9 mouse cellular contexts compared by ENCODE assay signal in genomic region chr11:96034116-96034515, GRCm38 (mm10). TPM values are rescaled to one million over a fixed set of nuclear protein-coding genes. Genes with fewer than 3 reads are reported as not detected.
A peak's percentile ranks its signal among the peaks of the same experiment; 100 is the strongest.
DNase-seq lines count a peak whose midpoint lies in the region; ATAC-seq and TF ChIP-seq lines count a peak whose summit lies in the region.
"Had no signal": no experiment of that assay in that cellular context is flagged by ENCODE, and none has a peak within 500 bp of the region (broad histone marks: within the 10 kb centered on the region; RNA-seq: fewer than 3 reads in every experiment).

No protein-coding gene starts in this region.

- 0 out of 4 replicates have a peak overlapping the region, but pooled peaks of 1 of the 2 experiments have one; percentile 57 for H3K27ac ChIP-seq in heart, embryonic 14.5 days (replicated peaks in 1 of 2; ENCODE audit: control insufficient read depth in 1 of 2, insufficient read depth in 1 of 2, low read depth in 2 of 2, low read length in 2 of 2)
- no peak overlapping the region; the same call in 1 of the 2 replicates for H3K27ac ChIP-seq in ES-E14 (ENCODE audit: insufficient read depth, low read depth, low read length, poor library complexity, severe bottlenecking)
- H3K27ac ChIP-seq in hindbrain, embryonic 10.5 days, result peak overlapping the region; percentile 89
- no peak overlapping the region for H3K27ac ChIP-seq in midbrain, embryonic 11.5 days (ENCODE audit: low read depth, low read length)

- WGBS in heart, embryonic 14.5 days, result 48% methylated on average over 8 of the region's 8 CpGs
- 52% methylated on average over 8 of the region's 8 CpGs for WGBS in hindbrain, embryonic 10.5 days
- WGBS in midbrain, embryonic 11.5 days, result 54% methylated on average over 8 of the region's 8 CpGs

- H3K9ac ChIP-seq in heart, embryonic 14.5 days (ENCODE audit: low read length), result peak overlapping the region; percentile 85
- peak overlapping the region; percentile 76 for H3K9ac ChIP-seq in ES-E14 (ENCODE audit: insufficient read depth, low read depth, low read length, poor library complexity, severe bottlenecking)
- peak overlapping the region; percentile 76; the same call in 1 of the 2 replicates for H3K9ac ChIP-seq in midbrain, embryonic 11.5 days (ENCODE audit: low read length)

- intact Hi-C loops in heart, postnatal 14 days (cut with DNase I), result no loop called here
- intact Hi-C loops in gastrocnemius, postnatal 36 days (cut with DNase I), result no loop called here

- H3K27me3 ChIP-seq in heart, embryonic 14.5 days (ENCODE audit: control insufficient read depth, insufficient read depth, low read length), result no peaks in the 10 kb centered on the region
- H3K27me3 ChIP-seq in hindbrain, embryonic 10.5 days (ENCODE audit: insufficient read depth, poor library complexity, severe bottlenecking), result no peaks in the 10 kb centered on the region
- H3K27me3 ChIP-seq in midbrain, embryonic 11.5 days (ENCODE audit: control insufficient read depth, insufficient read depth, low read length), result no peaks in the 10 kb centered on the region

- ATAC-seq in heart, embryonic 14.5 days (ENCODE audit: insufficient number of reproducible peaks, insufficient read depth, low FRiP score, low read depth), result no peak
- ATAC-seq in midbrain, embryonic 11.5 days (ENCODE audit: low FRiP score), result no peak

- H3K36me3 ChIP-seq in heart, embryonic 14.5 days (ENCODE audit: control insufficient read depth, insufficient read depth, low read length), result peaks cover 12% of the 10 kb centered on the region
- H3K36me3 ChIP-seq in ES-E14 (ENCODE audit: control insufficient read depth, insufficient read depth, low read length, poor library complexity, severe bottlenecking), result no peaks in the 10 kb centered on the region; the same call in 1 of the 2 replicates
- peaks cover 23% of the 10 kb centered on the region for H3K36me3 ChIP-seq in hindbrain, embryonic 10.5 days
- no peaks in the 10 kb centered on the region; the same call in 1 of the 2 replicates for H3K36me3 ChIP-seq in midbrain, embryonic 11.5 days (ENCODE audit: control insufficient read depth, insufficient read depth, low read length)

- peak overlapping the region; percentile 90 for H3K4me2 ChIP-seq in heart, embryonic 14.5 days (ENCODE audit: low read length)
- H3K4me2 ChIP-seq in midbrain, embryonic 11.5 days, result peak overlapping the region; percentile 90

- in situ Hi-C loops in ES-E14 (cut with MboI; ENCODE audit: low sequenced_read_pairs in 2 of 2, unreplicated experiment in 2 of 2), result no loop called here

- DNase-seq in heart, postnatal 14 days, result no peak
- no peak for DNase-seq in ES-E14 (ENCODE audit: low read depth, low spot score)
- DNase-seq in hindbrain, embryonic 10.5 days (ENCODE audit: low spot score), result no peak
- DNase-seq in midbrain, embryonic 11.5 days (ENCODE audit: low spot score, missing footprints), result peak; percentile 83
- no peak for DNase-seq in gastrocnemius, postnatal 36 days
- no peak for DNase-seq in adrenal gland, postnatal 25 days
- no peak for DNase-seq in adrenal gland, adult 2 months

- H3K4me3 ChIP-seq in heart, embryonic 14.5 days (ENCODE audit: control insufficient read depth in 1 of 2, insufficient read depth in 1 of 2, low read depth in 1 of 2, low read length in 2 of 2), result peak overlapping the region; percentile 64 to 89
- peak overlapping the region; percentile 87 to 93 for H3K4me3 ChIP-seq in ES-E14 (ENCODE audit: insufficient read depth in 1 of 2, low read depth in 1 of 2, low read length in 2 of 2, poor library complexity in 1 of 2, severe bottlenecking in 1 of 2)
- H3K4me3 ChIP-seq in hindbrain, embryonic 10.5 days, result peak overlapping the region; percentile 77
- H3K4me3 ChIP-seq in midbrain, embryonic 11.5 days (ENCODE audit: low read depth, low read length), result peak overlapping the region; percentile 87

- peaks cover 2 to 8% of the 10 kb centered on the region in 2 experiments for H3K4me1 ChIP-seq in heart, embryonic 14.5 days (ENCODE audit: control insufficient read depth in 2 of 2, insufficient read depth in 2 of 2, low read length in 2 of 2)
- peaks cover 0 to 2% of the 10 kb centered on the region in 2 experiments; a peak in 1 of 4 replicates for H3K4me1 ChIP-seq in ES-E14 (ENCODE audit: control insufficient read depth in 2 of 2, insufficient read depth in 2 of 2, low read length in 2 of 2, poor library complexity in 1 of 2)
- H3K4me1 ChIP-seq in hindbrain, embryonic 10.5 days (replicated peaks), result peaks cover 23% of the 10 kb centered on the region
- peaks cover 7% of the 10 kb centered on the region for H3K4me1 ChIP-seq in midbrain, embryonic 11.5 days (ENCODE audit: control insufficient read depth, insufficient read depth, low read length)

- H3K9me3 ChIP-seq in heart, embryonic 14.5 days (ENCODE audit: control insufficient read depth, low read length), result no peaks in the 10 kb centered on the region
- H3K9me3 ChIP-seq in ES-E14 (ENCODE audit: control insufficient read depth, insufficient read depth, low read depth, low read length), result no peaks in the 10 kb centered on the region
- no peaks in the 10 kb centered on the region for H3K9me3 ChIP-seq in hindbrain, embryonic 10.5 days
- H3K9me3 ChIP-seq in midbrain, embryonic 11.5 days (ENCODE audit: control insufficient read depth, low read length), result no peaks in the 10 kb centered on the region

TF ChIP-seq in ES-E14, 5 proteins besides CTCF, POLR2A, EP300 and RAD21:
- TF ChIP-seq MAFK (IDR thresholded peaks at IDR 0.05; ENCODE audit: insufficient read depth, low read depth, low read length) (no peak), ZNF384 (IDR thresholded peaks at IDR 0.05; ENCODE audit: low read depth, low read length) (no peak)

RNA-seq across cellular contexts. Expression of gene Snf8, which starts 0.6 kb away (rescaled TPM):
- 23.5 and 30.5 TPM in 2 replicates for polyA plus RNA-seq in heart, embryonic 14.5 days (2014; fragmentation: Nextera tagmentation; extraction: Ambion mirVana)
- 10 to 100 TPM; 45.8 to 51.2 TPM for total RNA-seq in heart, postnatal 14 days (2021)
- 51.5 and 79.4 TPM in 2 replicates for total RNA-seq in ES-E14 (2012; rRNA removed)
- 118 and 126 TPM in 2 replicates for polyA plus RNA-seq in hindbrain, embryonic 10.5 days (2016; fragmentation: Nextera tagmentation; extraction: Ambion mirVana)
- 36.7 and 43.0 TPM in 2 replicates for polyA plus RNA-seq in midbrain, embryonic 11.5 days (2014; fragmentation: Nextera tagmentation; extraction: Ambion mirVana)
- 10 to 100 TPM; 26.5 to 30.1 TPM for total RNA-seq in gastrocnemius, postnatal 36 days (2021)
- 85.0 and 87.0 TPM in 2 replicates for total RNA-seq in adrenal gland, postnatal 25 days (2021)
- 10 to 100 TPM; 79.5 to 92.8 TPM for total RNA-seq in adrenal gland, adult 2 months (2021)
- polyA plus RNA-seq in adrenal gland, adult 2 months (2012; rRNA removed), result 9.6 and 11.3 TPM in 2 replicates

RNA-seq across cellular contexts. Expression of gene Gip, which starts 9.8 kb away (rescaled TPM):
- polyA plus RNA-seq in heart, embryonic 14.5 days (2014; fragmentation: Nextera tagmentation; extraction: Ambion mirVana), result not detected in 2 replicates
- total RNA-seq in heart, postnatal 14 days (2021), result not detected
- 0.89 and 1.5 TPM in 2 replicates for total RNA-seq in ES-E14 (2012; rRNA removed)
- not detected in 2 replicates for polyA plus RNA-seq in hindbrain, embryonic 10.5 days (2016; fragmentation: Nextera tagmentation; extraction: Ambion mirVana)
- polyA plus RNA-seq in midbrain, embryonic 11.5 days (2014; fragmentation: Nextera tagmentation; extraction: Ambion mirVana), result not detected in 2 replicates
- total RNA-seq in gastrocnemius, postnatal 36 days (2021), result not detected
- not detected in 2 replicates for total RNA-seq in adrenal gland, postnatal 25 days (2021)
- total RNA-seq in adrenal gland, adult 2 months (2021), result not detected
- polyA plus RNA-seq in adrenal gland, adult 2 months (2012; rRNA removed), result not detected in 2 replicates
- total RNA-seq: hematopoietic stem cell, adult 5-6 weeks had no signal

RNA-seq across cellular contexts. Expression of gene Igf2bp1, which starts 28.4 kb away (rescaled TPM):
- polyA plus RNA-seq in heart, embryonic 14.5 days (2014; fragmentation: Nextera tagmentation; extraction: Ambion mirVana), result 14.0 and 17.2 TPM in 2 replicates
- under 1 TPM; 0.46 to 0.76 TPM for total RNA-seq in heart, postnatal 14 days (2021)
- total RNA-seq in ES-E14 (2012; rRNA removed), result 273 and 354 TPM in 2 replicates
- 167 and 186 TPM in 2 replicates for polyA plus RNA-seq in hindbrain, embryonic 10.5 days (2016; fragmentation: Nextera tagmentation; extraction: Ambion mirVana)
- 92.9 and 95.1 TPM in 2 replicates for polyA plus RNA-seq in midbrain, embryonic 11.5 days (2014; fragmentation: Nextera tagmentation; extraction: Ambion mirVana)
- total RNA-seq in gastrocnemius, postnatal 36 days (2021), result not detected
- 3.9 and 5.1 TPM in 2 replicates for total RNA-seq in adrenal gland, postnatal 25 days (2021)
- under 1 TPM; 0.59 to 0.95 TPM for total RNA-seq in adrenal gland, adult 2 months (2021)
- 0.10 and 0.19 TPM in 2 replicates for polyA plus RNA-seq in adrenal gland, adult 2 months (2012; rRNA removed)
- total RNA-seq: hematopoietic stem cell, adult 5-6 weeks had no signal

RNA-seq across cellular contexts. Expression of gene Ube2z, which starts 31.1 kb away (rescaled TPM):
- 28.7 and 29.7 TPM in 2 replicates for polyA plus RNA-seq in heart, embryonic 14.5 days (2014; fragmentation: Nextera tagmentation; extraction: Ambion mirVana)
- 10 to 100 TPM; 31.9 to 36.8 TPM for total RNA-seq in heart, postnatal 14 days (2021)
- 42.5 and 75.9 TPM in 2 replicates for total RNA-seq in ES-E14 (2012; rRNA removed)
- polyA plus RNA-seq in hindbrain, embryonic 10.5 days (2016; fragmentation: Nextera tagmentation; extraction: Ambion mirVana), result 28.6 and 28.7 TPM in 2 replicates
- 21.5 and 22.3 TPM in 2 replicates for polyA plus RNA-seq in midbrain, embryonic 11.5 days (2014; fragmentation: Nextera tagmentation; extraction: Ambion mirVana)
- 10 to 100 TPM; 14.5 to 15.4 TPM for total RNA-seq in gastrocnemius, postnatal 36 days (2021)
- 46.2 and 48.4 TPM in 2 replicates for total RNA-seq in adrenal gland, postnatal 25 days (2021)
- total RNA-seq in adrenal gland, adult 2 months (2021), result 10 to 100 TPM; 45.3 to 46.5 TPM
- 17.0 and 20.7 TPM in 2 replicates for polyA plus RNA-seq in adrenal gland, adult 2 months (2012; rRNA removed)

RNA-seq across cellular contexts. Expression of gene Atp5g1, which starts 41.4 kb away (rescaled TPM):
- polyA plus RNA-seq in heart, embryonic 14.5 days (2014; fragmentation: Nextera tagmentation; extraction: Ambion mirVana), result 2,464 and 2,507 TPM in 2 replicates
- total RNA-seq in heart, postnatal 14 days (2021), result 1,000 to 10,000 TPM; 3,151 to 3,310 TPM
- 726 and 963 TPM in 2 replicates for total RNA-seq in ES-E14 (2012; rRNA removed)
- 582 and 586 TPM in 2 replicates for polyA plus RNA-seq in hindbrain, embryonic 10.5 days (2016; fragmentation: Nextera tagmentation; extraction: Ambion mirVana)
- polyA plus RNA-seq in midbrain, embryonic 11.5 days (2014; fragmentation: Nextera tagmentation; extraction: Ambion mirVana), result 405 and 437 TPM in 2 replicates
- 1,000 to 10,000 TPM; 1,399 to 1,465 TPM for total RNA-seq in gastrocnemius, postnatal 36 days (2021)
- total RNA-seq in adrenal gland, postnatal 25 days (2021), result 260 and 278 TPM in 2 replicates
- 100 to 1,000 TPM; 240 to 384 TPM for total RNA-seq in adrenal gland, adult 2 months (2021)
- 484 and 733 TPM in 2 replicates for polyA plus RNA-seq in adrenal gland, adult 2 months (2012; rRNA removed)

Comparison
In these comparisons a context has a peak if more than half of its experiments do, and no peak if none do; other contexts are left out.
1. RNA of gene Igf2bp1, which starts 28.4 kb away (total RNA-seq): 273 to 354 TPM in ES-E14; 3.9 to 5.1 TPM in adrenal gland, postnatal 25 days, 0.59 to 0.95 TPM in adrenal gland, adult 2 months, 0.46 to 0.76 TPM in heart, postnatal 14 days and not detected in gastrocnemius, postnatal 36 days; every median in the first group is over 10 times any median in the second.
2. Peak in every context shown above with its lines, with median percentiles within 50 percentile points of each other: H3K4me3 ChIP-seq and H3K9ac ChIP-seq.